Mouse (Mus musculus): ENCODE results near the gene Igf2bp2. TPM values are rescaled to one million over a fixed set of nuclear protein-coding genes. Genes with fewer than 3 reads are reported as not detected.

Gene Igf2bp2
- total RNA-seq (2012; rRNA removed) (0.25 and 0.51 TPM in 2 replicates), total RNA-seq (2014; rRNA removed) (0.22 and 0.43 TPM in 2 replicates), polyA plus RNA-seq (2012; ENCODE audit: insufficient read length, low read depth) (1.3 and 1.5 TPM in 2 replicates)

- Histone ChIP-seq H3K79me2 (replicated peaks; ENCODE audit: control insufficient read depth, extremely low read depth, insufficient read depth, poor library complexity, severe bottlenecking) (no peaks in the 10 kb centered on the region), H3K9ac (ENCODE audit: insufficient read depth, low read depth) (no peak within 1 kb of the TSS), H3K4me1 (ENCODE audit: control insufficient read depth in 1 of 2, insufficient read depth in 2 of 2) (no peaks in the 10 kb centered on the region), H3K36me3 (replicated peaks in 1 of 2; ENCODE audit: control insufficient read depth in 1 of 2, insufficient read depth in 1 of 2, low read length in 1 of 2) (no peaks in the 10 kb centered on the region), H3K4me2 (ENCODE audit: insufficient read depth, low read depth, poor library complexity, severe bottlenecking) (no peak within 1 kb of the TSS), H3K9me3 (replicated peaks; ENCODE audit: low read length) (peaks cover 22% of the 10 kb centered on the region), H3K27ac (ENCODE audit: insufficient read depth, low read depth) (no peak within 1 kb of the TSS), H3K27me3 (replicated peaks) (no peaks in the 10 kb centered on the region), H3K4me3 (replicated peaks in 1 of 3; ENCODE audit: low read depth in 2 of 3, low read length in 2 of 3, poor library complexity in 1 of 3) (no peak within 1 kb of the TSS)
- dilution Hi-C loops (cut with MboI; ENCODE audit: extremely low pct_ligation_motif_present, extremely low pct_unique_long_range_greater_than_20kb, low sequenced_read_pairs) (no loop called here), in situ Hi-C loops (cut with MboI; ENCODE audit: low pct_ligation_motif_present, low pct_unique_long_range_greater_than_20kb, low sequenced_read_pairs) (no loop called here)
- TF ChIP-seq CHD2 (IDR thresholded peaks at IDR 0.05; ENCODE audit: low read length) = no peak
- no peak for TF ChIP-seq KAT2A (IDR thresholded peaks at IDR 0.05; ENCODE audit: insufficient replicate concordance, low read length)
- TF ChIP-seq ZNF384 (IDR thresholded peaks at IDR 0.05; ENCODE audit: low read depth, low read length) = no peak
- no peak for DNase-seq (ENCODE audit: extremely low read depth)
Observed at GRCm38 (mm10) chr16:22162512-22163455, at the start of gene Igf2bp2. TSS of gene Igf2bp2 (minus strand) at chr16:22163299.

- no peak for DNase-seq (ENCODE audit: extremely low read depth)
- no peaks in the 10 kb centered on the region for H3K79me2 ChIP-seq (replicated peaks; ENCODE audit: control insufficient read depth, extremely low read depth, insufficient read depth, poor library complexity, severe bottlenecking)
- H3K4me1 ChIP-seq (ENCODE audit: control insufficient read depth in 1 of 2, insufficient read depth in 2 of 2) = peaks cover 3 to 8% of the 10 kb centered on the region in 2 experiments; a peak in 2 of 4 replicates
- H3K9me3 ChIP-seq (replicated peaks; ENCODE audit: low read length) = peaks cover 8% of the 10 kb centered on the region
- dilution Hi-C loops (cut with MboI; ENCODE audit: extremely low pct_ligation_motif_present, extremely low pct_unique_long_range_greater_than_20kb, low sequenced_read_pairs) = no loop called here
- H3K9ac ChIP-seq (ENCODE audit: insufficient read depth, low read depth) = no peak overlapping the region
- no peak for TF ChIP-seq EP300 (IDR thresholded peaks at IDR 0.05; ENCODE audit: low read length)
- no peak for TF ChIP-seq MXI1 (IDR thresholded peaks at IDR 0.05; ENCODE audit: low read depth, low read length)
- no peak for TF ChIP-seq CHD1 (IDR thresholded peaks at IDR 0.05; ENCODE audit: low read depth, low read length)
- no peak for TF ChIP-seq NELFE (IDR thresholded peaks at IDR 0.05; ENCODE audit: low read depth, low read length)
- TF ChIP-seq PAX5 (IDR thresholded peaks at IDR 0.05; ENCODE audit: low read length) = no peak
- no peak for TF ChIP-seq MAX (IDR thresholded peaks at IDR 0.05; ENCODE audit: low read length)
- H3K4me3 ChIP-seq (replicated peaks in 1 of 3; ENCODE audit: low read depth in 2 of 3, low read length in 2 of 3, poor library complexity in 1 of 3) = no peak overlapping the region
- no peaks in the 10 kb centered on the region for H3K36me3 ChIP-seq (replicated peaks in 1 of 2; ENCODE audit: control insufficient read depth in 1 of 2, insufficient read depth in 1 of 2, low read length in 1 of 2)
- in situ Hi-C loops (cut with MboI; ENCODE audit: low pct_ligation_motif_present, low pct_unique_long_range_greater_than_20kb, low sequenced_read_pairs) = no loop called here
- no peak overlapping the region for H3K27ac ChIP-seq (ENCODE audit: insufficient read depth, low read depth)
- H3K4me2 ChIP-seq (ENCODE audit: insufficient read depth, low read depth, poor library complexity, severe bottlenecking) = no peak overlapping the region
- no peaks in the 10 kb centered on the region for H3K27me3 ChIP-seq (replicated peaks)
Observed at GRCm38 (mm10) chr16:22203501-22203900, 40.4 kb upstream of the Igf2bp2 start.

GRCm38 (mm10) chr16:22201858-22202257, 38.8 kb upstream of the Igf2bp2 start:
- H3K4me2 ChIP-seq (ENCODE audit: insufficient read depth, low read depth, poor library complexity, severe bottlenecking) = no peak overlapping the region
- no peak overlapping the region for H3K27ac ChIP-seq (ENCODE audit: insufficient read depth, low read depth)
- dilution Hi-C loops (cut with MboI; ENCODE audit: extremely low pct_ligation_motif_present, extremely low pct_unique_long_range_greater_than_20kb, low sequenced_read_pairs) (no loop called here), in situ Hi-C loops (cut with MboI; ENCODE audit: low pct_ligation_motif_present, low pct_unique_long_range_greater_than_20kb, low sequenced_read_pairs) (no loop called here)
- peaks cover 4% of the 10 kb centered on the region for H3K9me3 ChIP-seq (replicated peaks; ENCODE audit: low read length)
- DNase-seq (ENCODE audit: extremely low read depth) = peak; percentile 32
- H3K4me1 ChIP-seq (ENCODE audit: control insufficient read depth in 1 of 2, insufficient read depth in 2 of 2) = peaks cover 3 to 8% of the 10 kb centered on the region in 2 experiments; a peak in 2 of 4 replicates
- no peaks in the 10 kb centered on the region for H3K27me3 ChIP-seq (replicated peaks)
- TF ChIP-seq ZKSCAN1 (IDR thresholded peaks at IDR 0.05; ENCODE audit: borderline replicate concordance, low read depth, low read length) = no peak
- no peak for TF ChIP-seq USF2 (conservative IDR thresholded peaks at IDR 0.05; ENCODE audit: low read depth, low read length)
- TF ChIP-seq PAX5 (IDR thresholded peaks at IDR 0.05; ENCODE audit: low read length) = no peak
- no peak for TF ChIP-seq MYC (IDR thresholded peaks at IDR 0.05; ENCODE audit: low read depth, low read length)
- TF ChIP-seq SMC3 (IDR thresholded peaks at IDR 0.05; ENCODE audit: low read depth, low read length) = no peak
- peak; percentile 28; the same call in 1 of the 2 replicates for TF ChIP-seq HCFC1 (IDR thresholded peaks at IDR 0.05; ENCODE audit: low read depth, low read length)
- no peak for TF ChIP-seq CHD1 (IDR thresholded peaks at IDR 0.05; ENCODE audit: low read depth, low read length)
- no peak for TF ChIP-seq MAZ (IDR thresholded peaks at IDR 0.05; ENCODE audit: low read depth, low read length)
- no peak for TF ChIP-seq RAD21 (IDR thresholded peaks at IDR 0.05; ENCODE audit: low read depth, low read length)
- no peak for TF ChIP-seq BHLHE40 (IDR thresholded peaks at IDR 0.05; ENCODE audit: low read depth, low read length)
- TF ChIP-seq ZNF384 (IDR thresholded peaks at IDR 0.05; ENCODE audit: low read depth, low read length) = no peak
- peak; percentile 93 for TF ChIP-seq MAFK (IDR thresholded peaks at IDR 0.05; ENCODE audit: insufficient replicate concordance, low read length)
- no peak for TF ChIP-seq POLR2AphosphoS2 (IDR thresholded peaks at IDR 0.05; ENCODE audit: low read depth, low read length)
- no peak for TF ChIP-seq JUN (IDR thresholded peaks at IDR 0.05; ENCODE audit: insufficient read depth, low read depth, low read length)
- peak; percentile 55; the same call in 1 of the 2 replicates for TF ChIP-seq ELF1 (IDR thresholded peaks at IDR 0.05; ENCODE audit: low read depth, low read length)
- 0 out of 2 replicates have a peak, but pooled peaks have one; percentile 1 for TF ChIP-seq ZC3H11A (IDR thresholded peaks at IDR 0.05; ENCODE audit: low read depth, low read length)
- no peak overlapping the region for H3K4me3 ChIP-seq (replicated peaks in 1 of 3; ENCODE audit: low read depth in 2 of 3, low read length in 2 of 3, poor library complexity in 1 of 3)
- H3K79me2 ChIP-seq (replicated peaks; ENCODE audit: control insufficient read depth, extremely low read depth, insufficient read depth, poor library complexity, severe bottlenecking) = no peaks in the 10 kb centered on the region
- no peaks in the 10 kb centered on the region for H3K36me3 ChIP-seq (replicated peaks in 1 of 2; ENCODE audit: control insufficient read depth in 1 of 2, insufficient read depth in 1 of 2, low read length in 1 of 2)
- H3K9ac ChIP-seq (ENCODE audit: insufficient read depth, low read depth) = no peak overlapping the region

Measured in CH12.LX (cell line).